Mouse (Mus musculus) liver, adult (tissue): ENCODE measurements at regions not wholly inside any gene's neighbourhood (a gene's known extent, or its start where the extent isn't known, plus 50 kb on each side); places are given as distances from the start of the nearest gene placed in this dataset.

Source experiments
- GATA4 ChIP-seq: IDR thresholded peaks from 2 replicates; pipeline ENCODE4 v1.6.1; 2014; ENCODE audit warnings: mild to moderate bottlenecking, low read length; ENCODE audit not compliant: insufficient replicate concordance

DNA sequence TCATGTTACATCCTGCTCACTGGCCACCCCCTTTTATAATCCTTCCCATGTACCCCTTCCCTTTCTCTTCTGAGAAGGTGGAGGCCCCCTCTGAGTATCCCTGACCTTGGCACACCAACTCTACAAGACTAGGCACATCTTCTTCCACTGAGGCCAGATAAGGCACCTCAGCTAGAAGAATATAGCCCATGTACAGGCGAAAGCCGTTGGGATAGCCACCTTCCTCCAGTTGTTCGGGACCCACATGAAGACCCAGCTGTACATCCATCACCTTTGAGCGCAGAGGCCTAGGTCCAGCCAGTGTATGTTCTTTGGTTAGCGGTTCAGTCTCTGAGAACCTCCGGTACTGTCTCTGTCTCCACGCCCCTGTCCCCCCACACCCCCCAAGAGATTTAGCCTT, 189.9 kb downstream of the Spry2 start:
- TF ChIP-seq GATA4, result no peak

DNA sequence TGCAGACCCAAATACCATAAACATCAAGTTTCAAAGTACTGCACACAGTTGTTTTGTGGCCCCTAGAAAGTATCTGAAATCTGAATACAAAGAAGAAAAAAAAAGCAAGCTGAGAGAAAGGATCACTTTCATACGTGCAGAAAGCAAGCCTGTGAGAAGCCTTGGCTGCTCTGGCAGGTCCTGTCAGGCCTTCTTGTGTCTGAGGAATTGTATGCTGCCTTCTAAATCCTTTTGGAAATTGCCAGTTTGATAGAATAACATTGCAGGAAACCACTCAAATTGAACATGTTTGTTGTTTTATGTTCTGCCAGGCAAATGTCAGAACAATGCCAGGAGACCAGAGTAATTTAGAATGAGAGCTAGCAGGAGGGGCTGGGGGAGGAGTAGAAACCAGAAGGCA, 198.0 kb downstream of the Spry2 start:
- TF ChIP-seq GATA4, result no peak

DNA sequence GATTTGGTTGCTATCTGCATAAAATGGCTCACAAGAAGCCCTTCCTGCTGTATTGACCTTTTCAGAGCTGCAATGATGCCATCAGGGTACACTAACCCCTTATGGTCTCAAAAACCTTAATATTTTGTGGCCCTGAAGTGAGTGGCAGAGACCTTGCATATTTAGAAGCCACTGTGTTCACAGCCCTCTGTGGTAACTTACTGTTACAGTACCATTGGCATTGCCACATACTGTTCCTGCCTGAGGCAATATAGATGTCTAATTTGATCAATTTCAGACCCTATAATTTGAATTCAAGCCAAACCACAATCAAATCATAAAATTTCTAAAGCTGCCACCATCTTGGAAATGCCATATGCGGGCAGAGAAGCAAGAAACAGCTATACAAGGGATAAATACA, 198.5 kb downstream of the Spry2 start:
- no peak for TF ChIP-seq GATA4

DNA sequence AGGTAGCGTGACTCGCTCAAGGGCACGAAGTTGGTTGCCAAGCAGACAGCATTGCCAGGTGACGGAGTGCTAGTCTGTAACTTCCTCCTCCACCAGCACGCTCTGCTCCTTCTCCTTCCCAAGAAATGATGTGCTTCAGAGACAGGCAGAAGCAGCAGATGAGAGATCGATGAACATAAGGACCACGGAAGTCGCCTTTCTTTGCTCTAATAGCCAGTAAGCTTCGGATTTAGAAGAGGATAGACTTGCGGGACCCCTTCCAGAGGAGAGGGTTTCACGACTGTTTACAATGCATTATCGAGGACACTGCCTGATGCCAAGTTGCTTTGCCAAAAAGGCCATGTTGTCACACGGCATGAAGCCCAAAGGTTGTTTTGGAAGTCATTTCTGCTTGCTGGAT, 199.2 kb downstream of the Spry2 start:
- no peak for TF ChIP-seq GATA4

DNA sequence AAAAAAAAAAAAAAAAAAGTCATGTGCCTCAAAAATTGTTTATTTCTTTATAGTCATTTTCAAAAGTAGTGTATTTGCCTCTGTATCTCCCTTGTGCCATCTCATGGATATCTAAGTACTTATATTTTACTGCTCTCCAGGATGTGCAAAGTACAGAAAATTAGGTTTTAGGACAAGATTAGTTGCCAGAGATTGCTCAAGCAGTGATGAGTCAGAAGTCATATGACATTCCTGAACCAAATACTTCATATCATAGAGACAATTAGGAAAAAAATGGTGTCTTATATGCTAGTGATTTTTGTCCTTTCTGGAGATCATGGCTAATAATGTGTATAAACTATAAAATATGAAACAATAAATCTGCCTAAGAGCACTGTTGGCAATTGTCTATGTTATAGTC, 201.7 kb downstream of the Spry2 start:
- TF ChIP-seq GATA4, result no peak

GRCm38 (mm10) chr14:105693713-105694112, 202.9 kb downstream of the Spry2 start:
- no peak for TF ChIP-seq GATA4

GRCm38 (mm10) chr14:105684826-105685465, 211.7 kb downstream of the Spry2 start:
- TF ChIP-seq GATA4, result no peak

- TF ChIP-seq GATA4, result no peak
These were observed 212.3 kb downstream of the Spry2 start for GRCm38 (mm10) chr14:105684329-105684728.

DNA sequence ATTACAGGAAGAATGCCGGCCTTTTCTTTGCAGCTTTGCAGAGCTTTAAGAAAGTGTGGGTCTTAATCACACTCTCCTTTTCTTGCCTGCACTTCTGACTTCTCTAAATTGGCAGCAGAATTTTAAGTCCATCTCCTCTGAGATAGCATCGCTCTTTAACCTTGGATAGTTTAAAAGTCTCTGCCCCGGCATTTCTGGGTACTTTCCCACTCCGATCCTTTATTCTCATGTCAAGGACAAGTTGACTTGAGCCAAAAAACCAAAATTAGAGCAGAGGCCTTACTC, 220.0 kb downstream of the Spry2 start:
- no peak for TF ChIP-seq GATA4

DNA sequence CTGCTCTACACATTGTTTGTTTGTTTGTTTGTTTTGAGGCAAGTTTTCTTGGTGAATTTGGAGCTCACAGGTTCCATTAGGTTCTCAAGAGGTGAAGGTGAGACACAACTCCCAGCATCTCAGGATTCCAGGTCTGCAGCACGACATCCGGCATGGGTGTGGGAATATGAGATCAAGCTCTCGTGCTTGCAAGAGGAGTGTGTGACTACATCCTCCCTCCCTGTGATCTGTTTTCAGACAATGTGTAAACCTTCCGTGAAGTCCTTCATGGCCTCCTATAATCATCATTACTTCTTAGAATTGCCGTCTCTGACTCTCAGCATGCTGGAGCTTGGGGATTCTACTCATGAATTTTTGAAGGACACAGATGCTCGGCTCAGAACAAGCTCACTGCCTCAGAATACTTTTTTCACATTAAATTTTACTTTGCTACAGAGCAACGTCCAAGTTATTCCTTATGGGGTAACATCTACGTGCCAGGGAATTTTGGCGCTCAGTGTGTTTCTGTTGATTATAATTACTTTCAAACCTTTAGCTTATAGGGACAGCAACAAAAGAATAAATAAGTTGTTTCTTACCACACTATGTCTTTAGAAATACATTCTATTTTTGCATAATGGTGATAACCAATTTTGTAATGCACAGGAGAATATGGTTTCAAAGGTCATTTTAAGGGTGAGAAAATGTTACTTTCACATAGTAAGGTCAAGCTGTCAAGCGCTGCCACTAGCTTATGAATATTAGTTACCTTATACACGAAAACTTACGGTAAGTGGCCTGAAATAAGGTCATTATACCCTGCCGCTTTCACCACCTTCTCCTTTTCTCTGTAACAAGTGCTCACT, 220.6 kb downstream of the Spry2 start:
- no peak for TF ChIP-seq GATA4

- no peak for TF ChIP-seq GATA4
These were observed 221.6 kb downstream of the Spry2 start for GRCm38 (mm10) chr14:105675006-105675405.

GRCm38 (mm10) chr14:105668969-105669368, 227.7 kb downstream of the Spry2 start:
- no peak for TF ChIP-seq GATA4

DNA sequence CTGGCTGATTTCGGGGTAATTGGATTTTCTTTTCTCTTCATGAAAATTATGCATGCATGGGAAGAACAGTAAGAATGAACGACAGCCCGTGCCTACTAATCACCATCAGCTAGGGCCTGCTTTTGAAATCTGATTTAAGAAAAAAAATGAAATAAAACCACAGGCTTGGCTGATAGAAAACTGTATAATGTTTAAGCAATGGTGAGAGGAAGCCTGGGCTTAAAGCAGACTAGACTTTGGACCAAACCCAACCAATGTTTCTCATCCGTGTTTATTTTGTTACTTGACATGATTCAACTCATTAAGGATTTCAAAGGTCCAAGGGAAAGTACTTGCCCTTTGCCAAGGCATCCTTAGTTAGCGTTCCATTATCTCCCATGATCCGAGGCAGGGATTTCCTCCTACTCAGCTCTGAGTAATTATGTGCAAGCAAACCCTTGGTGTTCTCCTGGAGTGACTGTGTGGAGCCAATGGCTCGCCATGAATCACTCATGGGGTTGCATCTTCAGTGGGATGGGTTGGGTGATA, 231.9 kb downstream of the Spry2 start:
- no peak for TF ChIP-seq GATA4

DNA sequence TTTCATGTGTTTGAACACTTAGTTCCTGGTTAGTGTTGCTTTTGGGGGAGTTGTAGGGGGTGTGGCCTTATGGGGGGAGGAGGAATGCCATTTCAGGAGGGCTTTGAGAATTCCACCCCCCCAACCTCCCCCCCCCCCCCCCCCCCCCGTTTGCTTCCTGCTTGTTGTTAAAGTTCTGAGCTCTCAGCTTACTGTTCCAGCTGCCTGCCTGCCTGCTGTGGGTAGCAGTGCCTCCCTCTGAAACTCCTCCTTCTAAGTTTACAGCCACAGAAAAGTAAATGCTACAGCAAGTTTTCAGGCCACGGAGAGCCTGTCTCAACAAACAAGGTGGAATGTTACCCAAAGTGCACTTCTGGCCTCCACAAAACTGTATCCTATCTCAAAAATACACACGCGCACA, 233.1 kb downstream of the Spry2 start:
- no peak for TF ChIP-seq GATA4

GRCm38 (mm10) chr14:105662839-105663238, 233.8 kb downstream of the Spry2 start:
- TF ChIP-seq GATA4, result no peak

DNA sequence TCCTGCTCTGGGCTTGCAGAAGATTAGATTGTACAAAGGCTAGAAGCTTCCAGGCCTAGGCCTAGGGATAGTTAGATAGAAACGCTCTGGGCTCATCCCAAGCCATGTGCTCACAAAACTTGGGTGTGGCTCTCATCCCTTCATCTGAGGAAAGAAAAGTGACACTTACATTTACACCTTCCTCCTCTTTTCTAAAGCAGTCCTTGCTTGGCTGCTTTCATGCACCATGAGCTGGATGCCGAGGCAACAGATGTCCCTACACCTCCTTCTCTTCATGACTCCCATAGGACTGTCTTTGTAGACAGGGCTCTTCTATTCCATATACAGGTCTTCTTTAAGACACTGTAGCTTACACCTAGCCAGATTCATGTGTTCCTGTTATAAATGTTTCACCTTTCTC, 238.3 kb downstream of the Spry2 start:
- no peak for TF ChIP-seq GATA4

DNA sequence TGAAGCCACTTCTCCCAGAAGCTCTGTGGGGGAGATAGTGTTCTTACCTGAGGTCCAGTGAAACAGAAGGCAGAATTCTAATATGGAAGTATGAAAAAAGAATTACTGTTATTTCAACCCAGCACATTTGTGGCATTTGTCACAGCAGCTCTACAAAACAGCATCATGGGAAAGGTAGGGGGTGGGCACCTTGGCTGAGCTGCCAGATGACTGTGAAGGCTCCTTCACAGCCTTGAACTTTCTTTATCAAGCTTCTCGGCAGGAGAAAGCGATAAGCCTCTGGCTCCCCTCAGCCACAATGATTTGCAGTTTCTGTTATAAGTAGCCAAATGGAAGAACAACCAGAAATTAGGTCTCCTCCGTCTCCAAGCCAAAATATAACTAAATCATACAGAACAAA, 249.5 kb downstream of the Spry2 start:
- no peak for TF ChIP-seq GATA4
